Mouse (Mus musculus) neural tube, embryonic 14.5 days (tissue): ENCODE data around the gene Il10rb. TPM values are rescaled to one million over a fixed set of nuclear protein-coding genes. Genes with fewer than 3 reads are reported as not detected.
A peak's percentile ranks its signal among the peaks of the same experiment; 100 is the strongest.

ENCODE experiments used
- ATAC-seq: fragments of 200-750 bp; cut with Nextera tagmentation; 2 replicates; pipeline ENCODE4 v1.8.0; 2017; ENCODE audit warnings: low read depth, mild to moderate bottlenecking, moderate TSS enrichment, moderate library complexity
- H3K27ac ChIP-seq: fragments of 300-500 bp; sonication (generic); 2 replicates; pipeline ENCODE4 v1.5.1; 2014; ENCODE audit warnings: low read depth, mild to moderate bottlenecking, control low read depth, low read length, moderate library complexity, mixed read lengths
- H3K27me3 ChIP-seq: fragments of 300-500 bp; sonication (generic); 2 replicates; pipeline ENCODE4 v1.6.1; 2014; ENCODE audit warnings: low read length; ENCODE audit not compliant: control insufficient read depth, insufficient read depth
- H3K36me3 ChIP-seq: fragments of 300-500 bp; sonication (generic); 2 replicates; pipeline ENCODE4 v1.6.1; 2014; ENCODE audit warnings: low read length, mixed read lengths; ENCODE audit not compliant: control insufficient read depth, insufficient read depth
- H3K4me1 ChIP-seq: fragments of 300-500 bp; sonication (generic); 2 replicates; pipeline ENCODE4 v1.6.1; 2014; ENCODE audit warnings: low read length; ENCODE audit not compliant: control insufficient read depth, insufficient read depth
- H3K4me2 ChIP-seq: fragments of 300-500 bp; sonication (generic); 2 replicates; pipeline ENCODE4 v1.6.1; 2014; ENCODE audit warnings: mild to moderate bottlenecking, low read depth, low read length, control low read depth
- H3K4me3 ChIP-seq: fragments of 300-500 bp; sonication (generic); 2 replicates; pipeline ENCODE4 v1.5.1; 2014; ENCODE audit warnings: low read depth, low read length, control low read depth, mixed read lengths
- H3K9ac ChIP-seq: fragments of 300-500 bp; sonication (generic); replicated peaks from 2 replicates; pipeline ENCODE4 v1.6.1; 2014; ENCODE audit warnings: low read depth, mild to moderate bottlenecking, control low read depth, low read length, mixed read lengths
- H3K9me3 ChIP-seq: fragments of 300-500 bp; sonication (generic); 2 replicates; pipeline ENCODE4 v1.6.1; 2016; ENCODE audit warnings: low read length; ENCODE audit not compliant: control insufficient read depth
- WGBS: fragments of 180-500 bp; shearing (Covaris S2); extraction: QIAGEN DNeasy Blood & Tissue Kit; methylation state at CpG from one replicate; pipeline ENCODE4 v1.1.7; 2014; 5-methylcytosine and 5-hydroxymethylcytosine counted together
- polyA plus RNA-seq: library from polyadenylated mRNA; unstranded; fragments of >200 nt; fragmentation: Nextera tagmentation; extraction: Ambion mirVana; gene quantifications from 2 replicates; pipeline ENCODE4 v1.2.1, GENCODE M21; 2014

Il10rb gene
- polyA plus RNA-seq = 7.1 and 13.7 TPM in 2 replicates

DNA sequence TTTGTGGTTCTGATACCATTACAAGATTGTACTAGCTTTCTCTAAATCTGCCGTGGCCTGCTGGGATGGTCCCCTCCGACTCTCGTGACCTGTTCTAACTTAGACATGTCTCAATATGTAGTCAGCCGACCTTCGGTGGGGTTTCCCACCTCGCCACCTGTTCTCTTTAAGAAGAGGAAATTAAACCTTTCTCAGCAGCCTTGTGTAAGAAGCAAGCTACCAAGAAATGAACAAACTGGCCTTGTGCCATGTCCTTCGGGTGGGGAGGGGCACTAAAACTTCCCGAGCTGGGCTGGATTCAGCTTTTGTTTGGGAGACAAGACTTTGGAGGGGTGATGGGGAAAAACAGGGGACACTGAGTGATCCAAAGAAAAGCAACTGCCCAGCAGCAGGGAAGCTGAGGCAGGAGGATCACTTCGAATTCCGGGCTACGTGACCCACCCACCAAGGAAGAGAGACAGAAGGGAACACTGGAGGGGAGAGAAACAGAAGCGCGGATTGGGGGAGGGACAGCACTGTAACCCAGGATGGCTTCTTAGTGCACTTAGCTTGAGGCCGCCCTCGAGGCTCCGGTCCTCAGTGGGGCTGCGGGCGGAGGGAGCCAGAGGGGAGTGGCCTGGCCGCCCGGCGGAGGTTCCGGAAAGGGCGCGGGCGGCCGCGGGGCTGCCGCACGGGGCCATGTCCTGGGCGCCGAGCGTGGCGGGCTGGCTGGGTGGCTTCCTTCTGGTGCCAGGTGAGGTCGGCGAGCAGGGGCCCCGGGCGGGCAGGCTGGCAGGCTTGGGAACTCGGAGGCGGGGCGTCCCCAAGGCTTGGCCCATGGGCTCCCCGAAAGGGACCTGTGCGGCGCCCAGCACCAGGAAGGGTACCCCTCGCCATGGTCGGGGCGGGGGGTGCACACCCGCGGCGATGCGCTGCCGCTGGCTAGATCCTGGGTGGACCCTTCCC is at the start of gene Il10rb:
TSS of gene Il10rb (plus strand) at position 525 of the 945 bp plus-strand sequence.
- H3K9me3 ChIP-seq = no peaks in the 10 kb centered on the region

DNA sequence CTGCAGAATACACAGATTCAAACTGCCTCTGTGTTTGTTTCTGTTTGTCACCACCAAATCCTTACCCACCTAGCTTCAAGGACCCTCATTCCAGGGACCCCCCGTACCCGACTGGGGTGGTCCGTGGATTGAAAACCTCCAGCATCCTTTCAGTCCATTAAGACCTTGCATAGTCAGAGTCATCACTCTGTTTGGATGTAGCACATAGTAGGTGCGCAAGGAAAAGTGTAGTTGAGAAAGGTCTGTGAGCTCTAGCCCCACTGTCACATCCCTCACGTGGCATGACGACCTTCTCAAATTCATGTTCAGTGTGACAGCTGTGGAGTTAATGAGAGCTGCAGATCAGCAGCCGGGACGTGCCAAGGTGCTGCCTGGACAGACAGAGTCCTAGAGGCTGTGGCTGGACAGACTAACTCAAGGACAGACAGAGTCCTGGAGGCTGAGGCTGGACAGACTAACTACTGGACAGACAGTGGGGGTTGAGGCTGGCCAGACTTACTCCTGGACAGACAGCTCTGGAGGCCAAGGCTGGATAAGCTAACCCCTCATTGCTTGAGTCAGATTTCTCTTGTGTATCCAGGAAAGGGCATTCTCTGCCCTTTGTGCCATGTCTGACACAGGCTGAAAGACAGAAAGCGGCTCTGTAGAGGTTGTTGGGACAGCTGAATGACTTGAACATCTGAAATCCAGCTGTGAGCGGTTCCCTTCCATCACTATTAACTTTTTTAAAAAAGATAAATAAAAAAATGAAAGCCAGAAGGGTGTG is 49.0 kb upstream of the Il10rb start:
- H3K27ac ChIP-seq = no peak overlapping the region
- WGBS = 79% methylated on average over 10 of the region's 10 CpGs
- H3K36me3 ChIP-seq = no peaks in the 10 kb centered on the region
- no peak overlapping the region for H3K4me2 ChIP-seq
- H3K9ac ChIP-seq = no peak overlapping the region
- H3K27me3 ChIP-seq = peaks cover 7% of the 10 kb centered on the region
- ATAC-seq = no peak
- no peaks in the 10 kb centered on the region for H3K4me1 ChIP-seq
- H3K9me3 ChIP-seq = no peaks in the 10 kb centered on the region
- H3K4me3 ChIP-seq = no peak overlapping the region

More for the DNA sequence above, at the start of gene Il10rb:
- Histone ChIP-seq H3K27ac (peak within 1 kb of the TSS; percentile 4; the same call in 1 of the 2 replicates), H3K36me3 (no peaks in the 10 kb centered on the region), H3K4me2 (peak within 1 kb of the TSS; percentile 95), H3K4me1 (no peaks in the 10 kb centered on the region; the same call in 1 of the 2 replicates), H3K27me3 (no peaks in the 10 kb centered on the region), H3K4me3 (peak within 1 kb of the TSS; percentile 54), H3K9ac (peak within 1 kb of the TSS; percentile 76)
- WGBS = 5% methylated on average over 51 of the region's 51 CpGs
- ATAC-seq = peak; percentile 80; the same call in 1 of the 2 replicates

DNA sequence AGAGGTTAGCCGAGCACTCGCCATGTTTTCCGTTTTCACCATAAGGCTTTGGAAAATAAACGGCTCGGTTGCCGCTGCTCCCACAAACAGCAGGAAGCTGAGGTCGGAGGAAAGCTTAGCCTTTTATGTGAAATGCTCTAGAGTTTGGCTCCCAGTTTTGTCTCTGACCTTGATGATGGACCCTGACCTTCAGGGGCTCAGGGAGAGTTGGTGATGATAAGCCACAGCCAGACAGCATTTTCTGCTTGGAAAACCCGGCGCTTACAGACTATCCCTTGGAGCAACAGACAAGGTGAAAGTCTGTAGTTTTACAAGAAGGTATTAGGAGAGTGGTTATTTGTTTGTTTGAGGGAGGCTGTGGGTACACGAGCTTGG is 48.5 kb upstream of the Il10rb start:
- Histone ChIP-seq H3K36me3 (no peaks in the 10 kb centered on the region), H3K4me2 (no peak overlapping the region), H3K4me3 (no peak overlapping the region), H3K9me3 (no peaks in the 10 kb centered on the region), H3K27ac (no peak overlapping the region), H3K4me1 (no peaks in the 10 kb centered on the region), H3K27me3 (peaks cover 4% of the 10 kb centered on the region), H3K9ac (no peak overlapping the region)
- 67% methylated on average over 10 of the region's 10 CpGs for WGBS
- no peak for ATAC-seq

DNA sequence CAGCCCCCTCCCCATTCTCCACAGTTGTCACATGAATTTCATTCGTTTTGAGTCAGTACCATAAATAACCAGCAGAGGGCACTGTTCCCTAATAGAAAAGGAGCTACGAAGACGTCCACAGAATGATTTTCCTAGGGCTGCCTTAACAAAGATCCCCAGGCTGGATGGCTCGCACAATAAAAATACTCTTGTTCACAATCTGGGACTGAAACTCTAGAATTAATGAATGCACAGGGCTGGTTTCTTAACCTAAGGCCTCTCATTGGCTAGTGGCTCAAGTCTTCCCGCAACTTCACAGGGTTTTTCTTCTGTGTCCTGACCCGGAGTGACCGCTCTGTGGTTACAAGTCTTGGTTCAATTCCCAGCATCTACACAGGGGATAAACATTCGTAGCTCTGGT is 47.4 kb upstream of the Il10rb start:
- Histone ChIP-seq H3K4me1 (no peaks in the 10 kb centered on the region), H3K27me3 (no peaks in the 10 kb centered on the region), H3K4me2 (no peak overlapping the region), H3K9me3 (no peaks in the 10 kb centered on the region), H3K9ac (no peak overlapping the region), H3K36me3 (no peaks in the 10 kb centered on the region), H3K4me3 (no peak overlapping the region), H3K27ac (no peak overlapping the region)
- 37% methylated on average over 8 of the region's 8 CpGs for WGBS
- peak; percentile 46; the same call in 1 of the 2 replicates for ATAC-seq

DNA sequence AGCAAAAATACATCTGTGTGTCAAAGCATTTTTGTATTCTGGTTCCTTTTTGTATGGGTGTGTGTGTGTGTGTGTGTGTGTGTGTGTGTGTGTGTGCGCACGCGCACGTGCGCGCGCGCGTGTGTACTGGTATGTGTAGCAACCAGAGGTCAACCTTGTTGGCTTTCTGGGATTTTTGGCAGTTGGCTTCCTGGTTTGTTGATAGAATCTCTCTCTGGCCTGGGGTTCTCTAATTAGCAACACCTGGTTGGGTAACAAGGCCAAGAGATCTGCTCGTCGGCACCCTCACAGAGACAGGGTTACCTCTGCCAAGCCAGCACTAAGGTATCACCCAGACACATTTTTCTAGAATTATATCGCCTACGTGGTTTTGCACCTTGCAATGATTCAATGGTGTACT is 46.4 kb upstream of the Il10rb start:
- Histone ChIP-seq H3K36me3 (no peaks in the 10 kb centered on the region), H3K27ac (no peak overlapping the region), H3K27me3 (no peaks in the 10 kb centered on the region), H3K4me3 (no peak overlapping the region), H3K4me2 (no peak overlapping the region), H3K9ac (no peak overlapping the region), H3K9me3 (no peaks in the 10 kb centered on the region), H3K4me1 (no peaks in the 10 kb centered on the region)
- WGBS = 97% methylated on average over 13 of the region's 13 CpGs
- ATAC-seq = no peak

DNA sequence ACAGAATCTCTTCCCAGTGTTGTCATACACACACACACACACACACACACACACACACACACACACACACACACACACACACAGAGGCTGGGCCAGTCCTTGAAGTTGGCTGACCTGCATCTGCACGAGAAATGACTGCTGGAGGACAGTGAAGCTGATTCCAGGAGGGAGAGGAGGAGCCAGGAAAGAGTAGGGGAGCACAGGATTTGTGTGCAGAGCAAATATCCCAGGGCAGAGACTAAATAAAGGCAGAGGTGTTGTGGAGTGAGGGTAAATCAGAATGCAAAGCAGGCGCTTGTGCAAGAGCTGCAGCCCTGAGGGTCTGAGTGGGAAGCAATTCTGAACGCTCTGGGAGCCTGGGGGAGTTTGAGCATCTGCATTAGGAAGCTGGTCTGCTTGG is 45.8 kb upstream of the Il10rb start:
- no peaks in the 10 kb centered on the region for H3K4me1 ChIP-seq
- no peaks in the 10 kb centered on the region for H3K27me3 ChIP-seq
- no peak overlapping the region for H3K4me3 ChIP-seq
- 70% methylated on average over 3 of the region's 3 CpGs for WGBS
- H3K4me2 ChIP-seq = no peak overlapping the region
- H3K27ac ChIP-seq = no peak overlapping the region
- H3K9ac ChIP-seq = no peak overlapping the region
- ATAC-seq = no peak
- H3K36me3 ChIP-seq = no peaks in the 10 kb centered on the region
- H3K9me3 ChIP-seq = no peaks in the 10 kb centered on the region

DNA sequence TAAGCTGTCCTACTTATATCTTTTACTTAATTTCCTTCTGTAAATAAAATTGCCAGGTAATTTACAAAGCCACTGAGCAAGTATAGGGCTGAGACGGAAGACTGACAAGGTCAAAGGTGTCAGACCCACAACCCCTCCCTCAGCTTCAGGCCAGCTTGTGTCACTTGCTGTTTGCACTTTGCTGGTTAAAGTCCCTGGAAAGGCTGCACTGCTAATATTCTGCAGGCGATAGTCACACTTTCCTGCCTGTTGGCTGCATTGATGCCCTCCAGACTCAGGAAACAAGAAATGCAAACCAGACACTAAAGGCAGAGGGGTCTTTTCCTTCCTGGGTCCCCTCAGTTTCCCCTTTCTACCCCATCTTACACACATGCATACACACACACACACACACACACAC is 44.0 kb upstream of the Il10rb start:
- Histone ChIP-seq H3K9ac (no peak overlapping the region), H3K4me2 (no peak overlapping the region), H3K4me3 (no peak overlapping the region), H3K27me3 (no peaks in the 10 kb centered on the region), H3K9me3 (no peaks in the 10 kb centered on the region), H3K4me1 (no peaks in the 10 kb centered on the region), H3K36me3 (no peaks in the 10 kb centered on the region), H3K27ac (no peak overlapping the region)
- WGBS = 80% methylated on average over 2 of the region's 2 CpGs
- ATAC-seq = no peak

DNA sequence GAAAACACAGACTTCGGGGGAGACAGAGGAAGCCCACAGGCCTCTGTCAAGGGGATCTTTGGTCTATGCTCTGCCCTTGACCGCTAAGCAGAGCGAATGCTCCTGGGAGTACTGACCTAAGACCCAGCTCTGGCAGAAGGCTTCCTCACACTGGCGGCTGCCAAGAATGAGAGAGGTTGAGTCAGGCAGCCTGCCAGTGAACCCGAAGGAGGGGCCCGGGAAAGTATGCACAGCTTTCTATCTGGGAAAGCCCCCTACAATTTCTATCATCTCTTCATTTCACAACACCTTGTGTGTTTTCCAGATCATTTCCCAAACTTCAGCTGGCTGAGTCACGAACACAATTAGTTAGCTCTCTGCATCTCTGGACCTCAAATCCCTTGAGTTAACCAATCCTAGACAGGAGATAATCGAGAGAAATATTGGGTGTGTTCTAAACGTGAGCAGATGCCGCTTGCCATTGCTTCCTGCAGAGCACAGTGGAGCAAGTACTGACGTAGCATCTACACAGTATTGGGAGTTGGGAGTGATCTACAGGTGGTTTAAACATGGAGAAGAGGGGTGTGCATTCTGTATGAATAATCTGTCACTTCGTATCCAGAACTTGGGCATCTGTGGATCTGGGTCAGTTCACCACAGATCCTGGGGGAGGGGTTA is 43.2 kb upstream of the Il10rb start:
- Histone ChIP-seq H3K9me3 (no peaks in the 10 kb centered on the region), H3K27ac (no peak overlapping the region), H3K9ac (no peak overlapping the region), H3K27me3 (no peaks in the 10 kb centered on the region), H3K4me3 (no peak overlapping the region), H3K36me3 (no peaks in the 10 kb centered on the region), H3K4me1 (no peaks in the 10 kb centered on the region), H3K4me2 (no peak overlapping the region)
- WGBS = 72% methylated on average over 12 of the region's 12 CpGs
- no peak for ATAC-seq
